Mouse (Mus musculus) bone marrow, adult 2 months (tissue): ENCODE data around the gene Slc17a8. TPM values are rescaled to one million over a fixed set of nuclear protein-coding genes. Genes with fewer than 3 reads are reported as not detected.

Experiments used
- H3K27ac ChIP-seq: fragments of 200-500 bp; 2 replicates; pipeline ENCODE4 v1.5.1; 2012; ENCODE audit warnings: low read depth, mild to moderate bottlenecking, control low read depth, inconsistent platforms, low read length; ENCODE audit not compliant: control insufficient read depth, poor library complexity, insufficient read depth
- H3K4me1 ChIP-seq: fragments of 200-500 bp; 2 replicates; pipeline ENCODE4 v1.6.1; 2011; ENCODE audit warnings: low read length; ENCODE audit not compliant: control insufficient read depth, insufficient read depth
- H3K4me3 ChIP-seq: fragments of 200-500 bp; replicated peaks from 2 replicates; pipeline ENCODE3; 2011; ENCODE audit warnings: mild to moderate bottlenecking, low read depth, low read length, control low read depth; ENCODE audit not compliant: control insufficient read depth
- CTCF ChIP-seq: fragments of 200-500 bp; IDR thresholded peaks from 2 replicates; pipeline ENCODE4 v1.5.1; 2011; ENCODE audit warnings: low read length, control low read depth; ENCODE audit not compliant: control insufficient read depth, insufficient read depth
- POLR2A ChIP-seq: fragments of 200-500 bp; IDR thresholded peaks from 2 replicates; pipeline ENCODE4 v1.6.1; 2011; ENCODE audit warnings: low read depth, mild to moderate bottlenecking, control low read depth, low read length, borderline replicate concordance; ENCODE audit not compliant: control insufficient read depth
- WGBS: fragments of 180-500 bp; shearing (Covaris S2); methylation state at CpG from one replicate; pipeline ENCODE4 v1.1.7; 2018; 5-methylcytosine and 5-hydroxymethylcytosine counted together
- polyA plus RNA-seq: library from polyadenylated mRNA; stranded (reverse); fragments of >200 nt; gene quantifications from 2 replicates; pipeline ENCODE4 v1.2.4, GENCODE M21; 2011; ENCODE audit warnings: low replicate concordance; ENCODE audit not compliant: missing spikeins, insufficient read depth, insufficient read length

Slc17a8 gene
- polyA plus RNA-seq, 1 experiment: not detected

DNA sequence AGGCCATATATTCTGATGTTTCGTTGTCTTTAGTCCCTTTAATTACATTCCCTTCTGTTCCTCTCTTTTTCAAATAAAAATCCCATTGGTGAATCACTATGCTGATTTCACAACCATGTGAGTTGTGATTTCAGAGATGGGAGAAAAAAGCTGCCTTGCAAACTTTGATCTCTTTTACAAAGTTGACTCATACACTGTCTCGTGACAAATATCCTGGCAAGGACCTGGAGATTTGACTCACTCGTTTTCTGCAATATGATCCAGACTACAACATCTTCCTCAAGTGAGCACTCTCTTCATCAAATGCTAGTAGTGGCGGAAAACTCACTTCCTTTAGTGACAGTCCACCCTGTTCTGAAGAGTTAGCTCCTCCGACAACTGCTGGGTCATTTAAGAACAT, 21.7 kb downstream of the Slc17a8 start:
- Histone ChIP-seq H3K27ac (no peak overlapping the region), H3K4me1 (no peaks in the 10 kb centered on the region; the same call in 1 of the 2 replicates), H3K4me3 (no peak overlapping the region)
- TF ChIP-seq POLR2A: no peak
- TF ChIP-seq CTCF: no peak
- 60% methylated on average over 5 of the region's 5 CpGs for WGBS

DNA sequence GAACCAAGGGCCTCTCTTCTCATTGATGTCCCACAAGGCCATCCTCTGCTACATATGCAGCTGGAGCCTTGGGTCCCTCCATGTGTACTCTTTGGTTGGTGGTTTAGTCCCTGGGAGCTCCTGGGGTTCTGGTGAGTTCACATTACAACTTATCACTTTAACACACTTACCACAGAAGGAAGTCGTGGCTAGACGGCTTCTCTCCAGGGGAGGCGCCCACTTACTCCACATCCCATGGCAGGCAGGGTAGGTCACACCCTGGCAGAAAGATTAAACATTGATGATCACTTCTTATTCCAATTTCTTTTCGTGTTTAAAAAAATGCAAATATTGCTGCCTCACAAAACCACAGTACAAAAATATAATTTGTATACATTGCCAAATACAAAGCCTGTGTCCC, 23.8 kb downstream of the Slc17a8 start:
- Histone ChIP-seq H3K4me3 (no peak overlapping the region), H3K27ac (no peak overlapping the region), H3K4me1 (no peaks in the 10 kb centered on the region; the same call in 1 of the 2 replicates)
- WGBS: 10% methylated on average over 4 of the region's 4 CpGs
- no peak for TF ChIP-seq POLR2A
- TF ChIP-seq CTCF: no peak

DNA sequence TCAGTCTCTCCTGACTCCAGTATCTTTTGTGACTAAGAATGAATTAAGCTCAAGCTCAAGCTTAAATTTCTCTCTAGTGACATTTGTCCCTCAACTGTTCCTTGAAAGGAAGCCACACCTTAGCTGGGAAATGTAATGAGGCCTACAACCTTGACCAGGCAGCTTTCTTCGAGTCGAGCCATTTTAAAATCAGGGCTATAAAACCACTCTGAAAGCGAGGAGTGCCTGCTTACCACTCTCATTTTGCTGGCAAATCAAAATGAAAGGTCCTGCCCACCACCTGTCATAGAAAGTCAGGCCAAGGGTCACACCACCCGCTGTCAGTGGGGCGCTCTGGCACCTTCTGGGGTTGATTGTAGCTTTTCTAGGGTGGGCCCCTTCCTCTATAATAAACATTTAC, 25.1 kb downstream of the Slc17a8 start:
- H3K27ac ChIP-seq: no peak overlapping the region
- H3K4me1 ChIP-seq: no peaks in the 10 kb centered on the region; the same call in 1 of the 2 replicates
- no peak overlapping the region for H3K4me3 ChIP-seq
- TF ChIP-seq POLR2A (no peak), CTCF (no peak)
- WGBS: 79% methylated on average over 5 of the region's 5 CpGs

DNA sequence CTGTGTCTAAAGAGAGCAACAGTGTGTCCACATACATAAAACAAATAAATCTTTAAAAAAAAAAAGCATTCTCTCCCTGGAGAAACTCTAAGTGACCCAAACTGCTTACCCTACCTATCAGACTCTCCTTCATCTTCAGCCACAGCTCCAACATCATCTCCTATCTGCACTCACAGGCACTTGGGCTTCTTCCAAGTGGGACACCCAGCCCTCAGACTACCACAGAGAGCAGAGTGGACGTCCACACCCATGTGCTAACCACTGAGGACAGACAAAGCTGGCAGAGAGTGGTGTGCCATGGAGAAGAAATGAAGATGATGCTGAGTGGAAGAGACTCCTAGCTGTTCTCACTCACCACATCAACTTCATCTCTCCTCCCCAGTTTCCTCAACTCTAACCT, 25.5 kb downstream of the Slc17a8 start:
- 44% methylated on average over 1 of the region's 1 CpGs for WGBS
- TF ChIP-seq CTCF: no peak
- TF ChIP-seq POLR2A: no peak
- Histone ChIP-seq H3K4me1 (no peaks in the 10 kb centered on the region; the same call in 1 of the 2 replicates), H3K27ac (no peak overlapping the region), H3K4me3 (no peak overlapping the region)

DNA sequence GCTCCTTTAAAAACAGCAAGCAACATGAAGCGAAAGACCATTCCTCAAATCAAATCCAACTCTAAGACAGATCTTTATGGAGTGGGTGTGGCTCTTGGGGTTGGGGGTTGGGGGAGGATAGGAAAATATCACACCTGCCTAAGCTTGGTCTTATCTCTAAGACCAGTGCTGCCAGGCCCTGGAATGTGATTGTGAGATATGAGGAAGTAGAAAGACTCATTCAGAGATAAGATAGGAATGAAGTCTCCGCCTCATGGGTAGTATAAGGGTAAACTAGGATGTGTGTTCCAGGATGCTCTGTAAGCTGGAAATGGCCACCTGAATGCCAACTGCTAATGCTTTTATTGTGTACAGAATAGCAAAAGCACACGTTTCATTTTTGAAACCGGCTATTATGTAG, 26.7 kb downstream of the Slc17a8 start:
- Histone ChIP-seq H3K4me3 (no peak overlapping the region), H3K27ac (no peak overlapping the region), H3K4me1 (no peaks in the 10 kb centered on the region; the same call in 1 of the 2 replicates)
- TF ChIP-seq POLR2A: no peak
- no peak for TF ChIP-seq CTCF
- 58% methylated on average over 4 of the region's 4 CpGs for WGBS

DNA sequence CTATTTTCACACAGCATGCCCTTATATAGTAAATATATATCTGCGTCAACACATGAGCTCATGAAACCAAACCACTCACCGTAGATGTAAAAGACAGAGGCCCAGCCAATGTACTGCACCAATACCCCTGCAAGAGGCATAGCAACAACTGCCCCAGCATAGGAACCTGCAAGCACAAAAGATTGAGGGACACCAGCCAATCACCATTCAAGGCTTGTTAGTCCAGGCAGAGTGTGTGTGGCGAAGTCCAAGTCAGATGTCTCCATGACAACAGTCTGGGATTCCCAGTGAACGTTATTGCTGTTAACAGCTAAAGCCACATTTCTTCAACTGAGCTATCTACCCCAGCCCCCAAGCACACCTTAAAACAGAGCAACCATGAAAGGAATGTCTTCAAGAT, 28.3 kb downstream of the Slc17a8 start:
- Histone ChIP-seq H3K27ac (no peak overlapping the region), H3K4me3 (no peak overlapping the region), H3K4me1 (no peaks in the 10 kb centered on the region; the same call in 1 of the 2 replicates)
- 76% methylated on average over 4 of the region's 4 CpGs for WGBS
- no peak for TF ChIP-seq POLR2A
- no peak for TF ChIP-seq CTCF

DNA sequence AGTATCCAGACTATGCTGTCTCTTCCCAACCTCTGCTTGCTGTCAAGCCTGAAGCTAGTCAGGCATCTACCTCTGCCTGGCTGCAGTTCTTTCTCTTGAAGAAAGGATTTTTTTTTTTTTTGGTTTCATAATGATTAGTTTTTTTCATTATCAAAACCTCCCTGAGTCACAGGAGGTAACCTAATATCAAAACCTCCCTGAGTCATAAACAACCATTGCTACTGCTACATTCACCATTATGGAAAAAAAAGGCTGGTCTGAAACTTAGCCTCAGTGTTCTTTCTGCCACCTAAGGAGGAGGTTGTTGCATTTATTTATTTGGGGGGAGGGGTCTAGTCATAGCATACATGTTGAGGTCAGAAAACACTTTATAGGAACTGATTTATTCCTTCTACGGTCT, 31.2 kb downstream of the Slc17a8 start:
- TF ChIP-seq POLR2A (no peak), CTCF (no peak)
- 98% methylated on average over 1 of the region's 1 CpGs for WGBS
- no peak overlapping the region for H3K4me3 ChIP-seq

DNA sequence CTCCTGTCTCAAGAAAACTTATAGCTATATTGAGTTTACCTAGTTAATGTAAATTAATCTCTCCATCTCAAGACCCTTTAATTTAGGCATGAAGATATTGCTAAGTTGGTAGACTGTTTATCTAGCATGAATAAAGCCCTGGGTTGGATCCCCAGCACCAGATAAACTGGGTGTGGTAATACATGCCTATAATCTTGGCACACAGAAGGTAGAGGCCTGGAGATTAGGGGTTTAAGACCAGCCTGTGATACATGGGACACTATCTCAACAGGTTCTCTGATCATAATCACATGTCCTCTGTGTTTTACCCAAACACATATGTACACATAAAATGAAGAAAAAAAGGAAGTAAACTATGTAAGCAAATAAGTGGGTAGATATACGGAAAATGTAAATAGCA, 32.3 kb downstream of the Slc17a8 start:
- WGBS: 88% methylated on average over 1 of the region's 1 CpGs
- TF ChIP-seq POLR2A (no peak), CTCF (no peak)
- Histone ChIP-seq H3K4me3 (no peak overlapping the region), H3K4me1 (no peaks in the 10 kb centered on the region), H3K27ac (no peak overlapping the region)

More for the DNA sequence above, 31.2 kb downstream of the Slc17a8 start:
- Histone ChIP-seq H3K4me1 (no peaks in the 10 kb centered on the region), H3K27ac (no peak overlapping the region)

DNA sequence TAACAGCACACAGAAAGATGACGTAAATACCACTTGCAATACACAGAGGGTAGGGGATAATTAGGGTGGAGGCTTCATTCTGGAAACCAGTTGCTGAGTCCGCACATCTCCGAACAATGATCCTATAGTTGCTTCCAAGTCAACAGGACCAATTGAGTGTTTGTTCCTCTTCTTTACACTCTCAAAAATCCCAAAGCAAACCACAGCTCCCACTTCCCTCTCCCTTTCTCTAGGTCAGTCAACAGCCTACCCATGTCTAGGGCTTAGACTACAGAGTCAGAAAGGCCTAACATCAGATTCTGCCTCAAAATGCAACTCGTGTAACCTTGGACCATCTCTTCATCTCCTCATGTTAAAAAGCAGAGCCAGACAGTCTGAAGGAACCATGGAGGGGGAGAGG, 36.3 kb downstream of the Slc17a8 start:
- Histone ChIP-seq H3K4me3 (no peak overlapping the region), H3K4me1 (no peaks in the 10 kb centered on the region), H3K27ac (no peak overlapping the region)
- WGBS: 73% methylated on average over 4 of the region's 4 CpGs
- TF ChIP-seq POLR2A: no peak
- no peak for TF ChIP-seq CTCF
